Mouse (Mus musculus) heart, embryonic 12.5 days (tissue): Measurements from ENCODE around the gene Tmco1. TPM values are rescaled to one million over a fixed set of nuclear protein-coding genes. Genes with fewer than 3 reads are reported as not detected.
A peak's percentile ranks its signal among the peaks of the same experiment; 100 is the strongest.
"Not testable (repeated sequence)": the region's sequence is repeated elsewhere in the genome, so short reads cannot be mapped to it uniquely, and the experiment has no call there.

Experiments used
- ATAC-seq: fragments of 200-750 bp; cut with Nextera tagmentation; 2 replicates; pipeline ENCODE4 v1.8.0; 2017; ENCODE audit warnings: moderate TSS enrichment, moderate library complexity; ENCODE audit not compliant: insufficient number of reproducible peaks, low FRiP score
- H3K27ac ChIP-seq: fragments of 300-500 bp; sonication (generic); 2 replicates; pipeline ENCODE4 v1.5.1; 2016; ENCODE audit warnings: mild to moderate bottlenecking, moderate library complexity; ENCODE audit not compliant: poor library complexity, severe bottlenecking
- H3K27me3 ChIP-seq: fragments of 300-500 bp; sonication (generic); replicated peaks from 2 replicates; pipeline ENCODE4 v1.6.1; 2016; ENCODE audit warnings: mild to moderate bottlenecking, moderate library complexity
- H3K36me3 ChIP-seq: fragments of 300-500 bp; sonication (generic); 2 replicates; pipeline ENCODE4 v1.6.1; 2016; ENCODE audit warnings: mild to moderate bottlenecking, moderate library complexity
- H3K4me1 ChIP-seq: fragments of 300-500 bp; sonication (generic); replicated peaks from 2 replicates; pipeline ENCODE4 v1.6.1; 2016; ENCODE audit warnings: mild to moderate bottlenecking
- H3K4me2 ChIP-seq: fragments of 300-500 bp; sonication (generic); 2 replicates; pipeline ENCODE4 v1.6.1; 2016; ENCODE audit warnings: mild to moderate bottlenecking, moderate library complexity
- H3K4me3 ChIP-seq: fragments of 300-500 bp; sonication (generic); 2 replicates; pipeline ENCODE4 v1.5.1; 2016; ENCODE audit warnings: mild to moderate bottlenecking
- H3K9ac ChIP-seq: fragments of 300-500 bp; sonication (generic); 2 replicates; pipeline ENCODE4 v1.6.1; 2016; ENCODE audit warnings: mild to moderate bottlenecking, moderate library complexity
- H3K9me3 ChIP-seq: fragments of 300-500 bp; sonication (generic); replicated peaks from 2 replicates; pipeline ENCODE4 v1.6.1; 2016; ENCODE audit warnings: mild to moderate bottlenecking, moderate library complexity
- WGBS: fragments of 180-500 bp; shearing (Covaris S2); methylation state at CpG from one replicate; pipeline ENCODE4 v1.1.7; 2016; 5-methylcytosine and 5-hydroxymethylcytosine counted together
- polyA plus RNA-seq: library from polyadenylated mRNA; unstranded; fragments of >200 nt; fragmentation: Nextera tagmentation; extraction: Ambion mirVana; gene quantifications from 2 replicates; pipeline ENCODE4 v1.2.1, GENCODE M21; 2016

Gene Tmco1
- polyA plus RNA-seq, 1 experiment from 2014 or later: 79.7 TPM

- no peak overlapping the region for H3K4me2 ChIP-seq
- H3K27me3 ChIP-seq: no peaks in the 10 kb centered on the region
- no peak overlapping the region for H3K9ac ChIP-seq
- 20% methylated on average over 12 of the region's 12 CpGs for WGBS
- no peak for ATAC-seq
- no peak overlapping the region for H3K4me3 ChIP-seq
- no peaks in the 10 kb centered on the region for H3K9me3 ChIP-seq
- H3K36me3 ChIP-seq: peaks cover 7% of the 10 kb centered on the region
- H3K4me1 ChIP-seq: 0 out of 2 replicates have a peak, but pooled peaks cover 5% of the 10 kb centered on the region
- no peak overlapping the region for H3K27ac ChIP-seq
Observed at GRCm38 (mm10) chr1:167337463-167338095, 29.4 kb downstream of the Tmco1 start.

DNA sequence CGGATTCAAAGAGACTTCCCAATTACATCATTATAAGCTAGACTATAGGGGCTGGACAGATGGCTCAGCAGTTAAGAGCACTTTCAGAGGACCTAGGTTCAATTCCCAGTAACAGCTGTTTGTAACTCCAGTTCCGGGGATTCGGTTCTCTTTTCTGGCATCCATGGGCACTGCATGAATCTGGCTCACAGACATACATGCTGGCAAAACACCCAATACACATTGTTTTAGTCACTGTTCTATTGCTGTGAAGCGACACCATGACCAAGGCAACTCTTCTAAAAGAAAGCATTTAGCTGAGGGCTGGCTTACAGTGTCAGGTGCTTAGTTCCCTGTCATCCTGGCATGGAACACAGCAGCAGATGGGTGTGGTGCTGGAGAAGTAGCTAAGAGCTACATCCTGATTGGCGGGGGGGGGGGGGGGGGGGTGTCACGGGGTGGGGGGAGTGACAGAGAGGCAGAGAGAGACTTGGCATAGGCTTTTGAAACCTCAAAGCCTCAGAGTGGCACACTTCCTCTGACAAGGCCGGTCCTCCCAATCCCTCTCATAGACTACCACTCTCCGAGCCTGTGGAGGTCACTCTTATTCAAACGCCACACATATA, 31.1 kb downstream of the Tmco1 start:
- Histone ChIP-seq H3K27ac (no peak overlapping the region), H3K4me1 (0 out of 2 replicates have a peak, but pooled peaks cover 5% of the 10 kb centered on the region), H3K27me3 (no peaks in the 10 kb centered on the region), H3K4me2 (no peak overlapping the region), H3K4me3 (no peak overlapping the region), H3K9ac (no peak overlapping the region), H3K9me3 (no peaks in the 10 kb centered on the region), H3K36me3 (no peaks in the 10 kb centered on the region)
- ATAC-seq: no peak
- 81% methylated on average over 8 of the region's 9 CpGs for WGBS

DNA sequence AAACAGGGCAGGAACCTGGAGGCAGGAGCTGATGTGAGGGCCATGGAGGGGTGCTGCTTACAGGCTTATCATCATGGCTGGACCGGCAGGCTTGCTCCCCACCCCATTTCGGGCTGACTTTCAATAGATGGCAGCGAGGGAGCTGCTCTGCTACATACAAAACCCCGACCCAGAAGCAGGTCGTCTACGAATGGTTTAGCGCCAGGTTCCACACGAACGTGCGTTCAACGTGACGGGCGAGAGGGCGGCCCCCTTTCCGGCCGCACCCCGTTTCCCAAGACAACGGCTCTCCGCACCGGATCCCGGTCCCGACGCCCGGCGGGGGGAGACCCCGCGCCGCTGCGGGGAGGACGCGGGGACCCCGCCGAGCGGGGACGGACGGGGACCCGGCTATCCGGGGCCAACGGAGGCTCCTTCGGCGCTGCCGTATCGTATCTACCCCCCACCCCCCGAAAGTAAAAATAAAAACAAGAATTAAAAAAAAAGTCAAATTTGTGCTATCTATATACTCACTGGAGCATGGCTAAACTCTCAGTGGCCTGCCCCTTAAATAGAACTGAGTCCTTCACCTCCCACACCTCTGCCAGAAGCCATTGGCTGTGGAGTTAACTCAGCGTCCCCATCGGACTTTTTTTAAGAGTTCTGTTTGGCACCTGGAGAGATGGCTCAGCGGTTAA, 32.1 kb downstream of the Tmco1 start:
- H3K27ac ChIP-seq: no peak overlapping the region
- 2% methylated on average over 47 of the region's 47 CpGs for WGBS

GRCm38 (mm10) chr1:167340910-167341528, 32.8 kb downstream of the Tmco1 start:
- 89% methylated on average over 3 of the region's 3 CpGs for WGBS
- H3K4me3 ChIP-seq: no peak overlapping the region
- peak overlapping the region; percentile 97; the same call in 1 of the 2 replicates for H3K4me2 ChIP-seq

More for the DNA sequence above, 32.1 kb downstream of the Tmco1 start:
- Histone ChIP-seq H3K27me3 (no peaks in the 10 kb centered on the region), H3K4me1 (0 out of 2 replicates have a peak, but pooled peaks cover 5% of the 10 kb centered on the region), H3K4me2 (peak overlapping the region; percentile 97), H3K4me3 (peak overlapping the region; percentile 61), H3K9me3 (no peaks in the 10 kb centered on the region), H3K36me3 (no peaks in the 10 kb centered on the region), H3K9ac (peak overlapping the region; percentile 67)
- peak; percentile 86 for ATAC-seq

GRCm38 (mm10) chr1:167342831-167343230, 34.7 kb downstream of the Tmco1 start:
- Histone ChIP-seq H3K27me3 (no peaks in the 10 kb centered on the region), H3K9me3 (no peaks in the 10 kb centered on the region), H3K9ac (no peak overlapping the region), H3K27ac (no peak overlapping the region), H3K4me1 (0 out of 2 replicates have a peak, but pooled peaks cover 2% of the 10 kb centered on the region), H3K36me3 (no peaks in the 10 kb centered on the region), H3K4me3 (no peak overlapping the region), H3K4me2 (no peak overlapping the region)
- ATAC-seq: no peak
- 87% methylated on average over 10 of the region's 10 CpGs for WGBS

More at GRCm38 (mm10) chr1:167340910-167341528, 32.8 kb downstream of the Tmco1 start:
- Histone ChIP-seq H3K9ac (no peak overlapping the region), H3K27ac (no peak overlapping the region), H3K36me3 (no peaks in the 10 kb centered on the region), H3K27me3 (no peaks in the 10 kb centered on the region), H3K4me1 (0 out of 2 replicates have a peak, but pooled peaks cover 5% of the 10 kb centered on the region), H3K9me3 (no peaks in the 10 kb centered on the region)
- no peak for ATAC-seq

- not testable (repeated sequence) for H3K4me2 ChIP-seq, ATAC-seq, H3K4me1 ChIP-seq, H3K27ac ChIP-seq, H3K4me3 ChIP-seq, H3K9ac ChIP-seq, H3K27me3 ChIP-seq, H3K9me3 ChIP-seq, H3K36me3 ChIP-seq
- WGBS: 79% methylated on average over 10 of the region's 10 CpGs
Observed at GRCm38 (mm10) chr1:167345994-167346520, 37.9 kb downstream of the Tmco1 start.

DNA sequence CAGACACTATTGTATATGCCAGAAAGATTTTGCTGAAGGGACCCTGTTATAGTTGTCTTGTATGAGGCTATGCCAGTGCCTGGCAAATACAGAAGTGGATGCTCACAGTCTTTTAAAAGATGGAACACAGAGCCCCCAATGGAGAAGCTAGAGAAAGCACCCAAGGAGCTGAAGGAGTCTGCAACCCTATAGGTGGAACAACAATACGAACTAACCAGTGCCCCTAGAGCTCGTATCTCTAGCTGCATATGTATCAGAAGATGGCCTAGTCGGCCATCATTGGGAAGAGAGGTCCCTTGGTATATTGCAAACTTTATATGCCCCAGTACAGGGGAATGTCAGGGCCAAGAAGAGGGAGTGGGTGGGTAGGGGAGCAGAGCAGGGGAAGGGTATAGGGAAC, 41.0 kb downstream of the Tmco1 start:
- Histone ChIP-seq H3K4me2 (peak overlapping the region; percentile 92; the same call in 1 of the 2 replicates), H3K4me1 (peaks cover 10% of the 10 kb centered on the region)
- not testable (repeated sequence) for H3K27me3 ChIP-seq, H3K9me3 ChIP-seq, ATAC-seq, H3K36me3 ChIP-seq, H3K4me3 ChIP-seq, H3K9ac ChIP-seq, H3K27ac ChIP-seq
- 50% methylated on average over 3 of the region's 3 CpGs for WGBS

DNA sequence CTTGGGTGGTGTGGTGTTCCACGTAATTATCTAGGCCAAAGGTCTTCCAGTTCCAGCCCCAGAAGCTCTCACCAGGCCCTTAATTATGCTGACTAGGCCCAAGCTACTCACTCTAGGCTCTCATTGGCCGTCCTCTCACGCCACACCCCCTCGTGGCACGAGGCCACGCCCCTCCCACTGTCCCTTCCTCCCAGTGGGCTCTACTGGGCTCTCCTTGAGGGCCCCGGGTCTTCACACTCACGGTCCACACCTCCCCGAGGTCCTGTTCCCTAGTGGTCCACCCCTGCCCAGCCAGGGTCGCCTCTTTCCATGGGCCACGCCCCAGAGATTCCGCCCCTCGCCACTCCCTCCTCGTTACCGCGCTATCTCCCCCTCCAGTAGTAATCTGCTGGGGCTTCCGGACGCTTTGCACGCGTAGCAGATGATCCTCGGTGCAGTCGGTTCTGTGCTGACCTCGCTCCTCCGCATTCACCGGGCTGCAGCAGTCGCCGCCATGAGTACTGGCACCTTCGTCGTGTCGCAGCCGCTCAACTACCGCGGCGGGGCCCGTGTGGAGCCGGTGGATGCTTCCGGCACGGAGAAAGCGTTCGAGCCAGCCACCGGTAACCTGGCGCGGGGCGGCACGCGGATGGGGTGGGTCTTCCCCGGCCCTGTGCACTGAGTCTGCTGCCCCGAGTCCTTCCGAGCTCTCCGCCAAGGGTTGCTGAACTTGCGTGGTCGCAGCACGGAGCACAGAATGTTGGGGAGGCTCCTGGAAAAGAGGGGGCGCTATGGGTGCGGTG, 41.8 kb downstream of the Tmco1 start, which contains the start of gene Aldh9a1:
Gene Aldh9a1 (plus strand): TSS at position 177 of the 782 bp plus-strand sequence.
- H3K4me1 ChIP-seq: peaks cover 12% of the 10 kb centered on the region
- peak within 1 kb of the TSS; percentile 84 for H3K27ac ChIP-seq
- no peaks in the 10 kb centered on the region for H3K9me3 ChIP-seq
- no peaks in the 10 kb centered on the region for H3K27me3 ChIP-seq
- WGBS: under 1% methylated on average over 55 of the region's 55 CpGs
- peak within 1 kb of the TSS; percentile 63 for H3K4me3 ChIP-seq
- ATAC-seq: peak; percentile 96
- H3K36me3 ChIP-seq: peaks cover 15% of the 10 kb centered on the region
- H3K4me2 ChIP-seq: peak within 1 kb of the TSS; percentile 92
- peak within 1 kb of the TSS; percentile 73 for H3K9ac ChIP-seq

DNA sequence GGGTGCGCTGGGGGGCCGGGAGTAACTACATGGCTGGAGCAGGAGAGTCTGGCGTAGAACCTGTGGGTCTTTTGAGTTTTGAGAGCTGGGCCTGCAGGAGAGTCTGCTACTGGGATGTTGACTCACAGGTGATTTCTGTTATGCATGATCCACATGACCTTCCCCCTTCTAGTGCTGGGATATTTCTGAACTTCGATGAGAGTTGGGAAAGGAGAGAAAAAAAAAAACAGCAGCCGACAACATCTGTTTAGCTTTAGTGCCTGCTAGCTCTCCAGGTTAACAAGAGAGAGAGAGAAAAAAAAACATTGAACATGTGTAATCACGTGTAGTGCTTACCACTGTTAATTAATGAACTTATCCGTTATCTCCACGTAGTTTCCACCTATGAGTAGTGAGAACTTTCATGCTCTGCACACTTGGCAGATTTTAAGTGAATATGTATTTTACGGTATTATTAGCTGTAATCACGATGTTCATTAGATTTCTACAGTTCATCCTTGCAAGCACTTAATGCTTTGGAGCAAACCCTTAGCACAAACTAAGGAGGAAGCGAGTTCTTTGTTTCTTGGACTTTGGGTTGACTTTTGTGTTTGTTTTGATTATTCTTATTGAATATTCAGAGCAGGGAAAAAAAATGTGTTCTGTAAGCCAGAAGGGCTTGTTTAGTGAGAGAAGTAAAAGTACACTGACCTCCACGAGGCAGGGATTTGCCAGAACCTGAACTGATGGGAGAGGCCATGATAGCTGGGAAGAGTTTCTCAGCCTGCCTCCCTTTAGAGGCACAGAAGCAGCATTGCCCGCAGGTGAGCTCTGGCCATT, 42.6 kb downstream of the Tmco1 start:
- WGBS: 31% methylated on average over 13 of the region's 13 CpGs
- Histone ChIP-seq H3K27me3 (no peaks in the 10 kb centered on the region), H3K9me3 (no peaks in the 10 kb centered on the region), H3K4me1 (peaks cover 12% of the 10 kb centered on the region), H3K9ac (peak overlapping the region; percentile 73), H3K27ac (peak overlapping the region; percentile 84; the same call in 1 of the 2 replicates), H3K36me3 (peaks cover 23% of the 10 kb centered on the region), H3K4me2 (peak overlapping the region; percentile 92), H3K4me3 (peak overlapping the region; percentile 63)
- no peak for ATAC-seq
